Mouse (Mus musculus) limb, embryonic 13.5 days (tissue): ENCODE data around the gene Mrpl33. TPM values are rescaled to one million over a fixed set of nuclear protein-coding genes. Genes with fewer than 3 reads are reported as not detected.
A peak's percentile ranks its signal among the peaks of the same experiment; 100 is the strongest.

Source experiments
- ATAC-seq: fragments of 200-750 bp; cut with Nextera tagmentation; 2 replicates; pipeline ENCODE4 v1.8.0; 2017; ENCODE audit warnings: low read depth, moderate number of reproducible peaks, moderate TSS enrichment; ENCODE audit not compliant: low FRiP score
- H3K27ac ChIP-seq: fragments of 300-500 bp; sonication (generic); 2 replicates; pipeline ENCODE4 v1.5.1; 2015; ENCODE audit warnings: inconsistent platforms, mild to moderate bottlenecking, moderate library complexity
- H3K27me3 ChIP-seq: fragments of 300-500 bp; sonication (generic); 2 replicates; pipeline ENCODE4 v1.6.1; 2015; ENCODE audit warnings: mild to moderate bottlenecking, inconsistent platforms
- H3K36me3 ChIP-seq: fragments of 300-500 bp; sonication (generic); 2 replicates; pipeline ENCODE4 v1.6.1; 2015; ENCODE audit warnings: inconsistent platforms, mild to moderate bottlenecking, moderate library complexity
- H3K4me1 ChIP-seq: fragments of 300-500 bp; sonication (generic); 2 replicates; pipeline ENCODE4 v1.6.1; 2015; ENCODE audit warnings: inconsistent platforms
- H3K4me2 ChIP-seq: fragments of 300-500 bp; sonication (generic); replicated peaks from 2 replicates; pipeline ENCODE4 v1.6.1; 2015; ENCODE audit warnings: inconsistent platforms, mild to moderate bottlenecking, moderate library complexity
- H3K4me3 ChIP-seq: fragments of 300-500 bp; sonication (generic); 2 replicates; pipeline ENCODE4 v1.5.1; 2015; ENCODE audit warnings: moderate library complexity, mild to moderate bottlenecking, inconsistent platforms
- H3K9ac ChIP-seq: fragments of 300-500 bp; sonication (generic); 2 replicates; pipeline ENCODE4 v1.6.1; 2015; ENCODE audit warnings: mild to moderate bottlenecking, inconsistent platforms
- H3K9me3 ChIP-seq: fragments of 300-500 bp; sonication (generic); 2 replicates; pipeline ENCODE4 v1.6.1; 2016; ENCODE audit warnings: inconsistent platforms
- WGBS: fragments of 180-500 bp; shearing (Covaris S2); methylation state at CpG from one replicate; pipeline ENCODE4 v1.1.7; 2015; 5-methylcytosine and 5-hydroxymethylcytosine counted together
- polyA plus RNA-seq: library from polyadenylated mRNA; unstranded; fragments of >200 nt; fragmentation: Nextera tagmentation; extraction: Ambion mirVana; gene quantifications from 2 replicates; pipeline ENCODE4 v1.2.1, GENCODE M21; 2015

Mrpl33 gene
- polyA plus RNA-seq, 1 experiment from 2014 or later: 259 TPM

- Histone ChIP-seq H3K27me3 (no peaks in the 10 kb centered on the region), H3K4me3 (no peak overlapping the region), H3K4me2 (no peak overlapping the region), H3K36me3 (no peaks in the 10 kb centered on the region), H3K27ac (no peak overlapping the region), H3K9me3 (no peaks in the 10 kb centered on the region), H3K4me1 (no peaks in the 10 kb centered on the region), H3K9ac (no peak overlapping the region)
- 88% methylated on average over 1 of the region's 1 CpGs for WGBS
- ATAC-seq: no peak
Observed at GRCm38 (mm10) chr5:31682305-31682704, 85.6 kb downstream of the Mrpl33 start.

GRCm38 (mm10) chr5:31686040-31686439 is 89.3 kb downstream of the Mrpl33 start:
- WGBS: 70% methylated on average over 2 of the region's 2 CpGs
- no peaks in the 10 kb centered on the region for H3K36me3 ChIP-seq
- no peaks in the 10 kb centered on the region for H3K4me1 ChIP-seq
- no peak overlapping the region for H3K4me2 ChIP-seq
- no peaks in the 10 kb centered on the region for H3K9me3 ChIP-seq
- H3K27me3 ChIP-seq: no peaks in the 10 kb centered on the region
- no peak overlapping the region for H3K4me3 ChIP-seq
- no peak for ATAC-seq
- no peak overlapping the region for H3K27ac ChIP-seq
- no peak overlapping the region for H3K9ac ChIP-seq

- Histone ChIP-seq H3K9me3 (no peaks in the 10 kb centered on the region), H3K4me3 (no peak overlapping the region)
- WGBS: 89% methylated on average over 3 of the region's 3 CpGs
Observed at GRCm38 (mm10) chr5:31687972-31688371, 91.2 kb downstream of the Mrpl33 start.

GRCm38 (mm10) chr5:31693191-31693590 is 96.5 kb downstream of the Mrpl33 start:
- H3K4me2 ChIP-seq: no peak overlapping the region
- H3K27me3 ChIP-seq: no peaks in the 10 kb centered on the region
- H3K4me1 ChIP-seq: peaks cover 5% of the 10 kb centered on the region
- H3K27ac ChIP-seq: no peak overlapping the region
- no peak for ATAC-seq
- no peaks in the 10 kb centered on the region for H3K36me3 ChIP-seq
- H3K9ac ChIP-seq: no peak overlapping the region
- H3K4me3 ChIP-seq: no peak overlapping the region
- no peaks in the 10 kb centered on the region for H3K9me3 ChIP-seq

More at GRCm38 (mm10) chr5:31687972-31688371, 91.2 kb downstream of the Mrpl33 start:
- Histone ChIP-seq H3K36me3 (no peaks in the 10 kb centered on the region), H3K4me2 (no peak overlapping the region), H3K27me3 (no peaks in the 10 kb centered on the region), H3K27ac (no peak overlapping the region), H3K9ac (no peak overlapping the region), H3K4me1 (no peaks in the 10 kb centered on the region)
- ATAC-seq: no peak

GRCm38 (mm10) chr5:31696971-31697643 is 100.4 kb downstream of the Mrpl33 start, which contains the start of gene Rbks:
Gene Rbks, minus strand, starts transcription at chr5:31697627.
- H3K9me3 ChIP-seq: no peaks in the 10 kb centered on the region
- no peaks in the 10 kb centered on the region for H3K36me3 ChIP-seq
- no peaks in the 10 kb centered on the region for H3K27me3 ChIP-seq
- WGBS: 11% methylated on average over 18 of the region's 18 CpGs
- peaks cover 9% of the 10 kb centered on the region for H3K4me1 ChIP-seq
- H3K4me2 ChIP-seq: peak within 1 kb of the TSS; percentile 72
- H3K27ac ChIP-seq: peak within 1 kb of the TSS; percentile 85; the same call in 1 of the 2 replicates
- peak within 1 kb of the TSS; percentile 80 for H3K9ac ChIP-seq
- H3K4me3 ChIP-seq: peak within 1 kb of the TSS; percentile 78
- ATAC-seq: no peak

- WGBS: under 1% methylated on average over 71 of the region's 71 CpGs
- ATAC-seq: peak; percentile 94
- H3K9ac ChIP-seq: peak within 1 kb of the TSS; percentile 80
Observed at GRCm38 (mm10) chr5:31697644-31698296, 101.0 kb downstream of the Mrpl33 start, which contains the start of gene Babam2. Gene Babam2, plus strand, starts transcription at chr5:31697684.

GRCm38 (mm10) chr5:31698297-31698726 is 101.6 kb downstream of the Mrpl33 start:
- H3K4me1 ChIP-seq: peaks cover 9% of the 10 kb centered on the region
- ATAC-seq: peak; percentile 64
- no peaks in the 10 kb centered on the region for H3K9me3 ChIP-seq
- peak overlapping the region; percentile 85; the same call in 1 of the 2 replicates for H3K27ac ChIP-seq
- peaks cover 3% of the 10 kb centered on the region; the same call in 1 of the 2 replicates for H3K36me3 ChIP-seq
- 3% methylated on average over 16 of the region's 16 CpGs for WGBS
- H3K4me2 ChIP-seq: peak overlapping the region; percentile 72
- H3K9ac ChIP-seq: peak overlapping the region; percentile 80
- no peaks in the 10 kb centered on the region for H3K27me3 ChIP-seq
- H3K4me3 ChIP-seq: peak overlapping the region; percentile 78

More at GRCm38 (mm10) chr5:31697644-31698296, 101.0 kb downstream of the Mrpl33 start, which contains the start of gene Babam2:
- peak within 1 kb of the TSS; percentile 85; the same call in 1 of the 2 replicates for H3K27ac ChIP-seq
- peak within 1 kb of the TSS; percentile 78 for H3K4me3 ChIP-seq
- H3K36me3 ChIP-seq: 0 out of 2 replicates have a peak, but pooled peaks cover 2% of the 10 kb centered on the region
- no peaks in the 10 kb centered on the region for H3K27me3 ChIP-seq
- H3K4me2 ChIP-seq: peak within 1 kb of the TSS; percentile 72
- peaks cover 9% of the 10 kb centered on the region for H3K4me1 ChIP-seq
- no peaks in the 10 kb centered on the region for H3K9me3 ChIP-seq

- 50% methylated on average over 4 of the region's 4 CpGs for WGBS
- Histone ChIP-seq H3K4me1 (peaks cover 9% of the 10 kb centered on the region), H3K27ac (no peak overlapping the region), H3K4me3 (no peak overlapping the region), H3K4me2 (no peak overlapping the region), H3K27me3 (no peaks in the 10 kb centered on the region), H3K9me3 (no peaks in the 10 kb centered on the region), H3K9ac (no peak overlapping the region), H3K36me3 (peaks cover 3% of the 10 kb centered on the region; the same call in 1 of the 2 replicates)
- ATAC-seq: no peak
Observed at GRCm38 (mm10) chr5:31698931-31699330, 102.2 kb downstream of the Mrpl33 start.

GRCm38 (mm10) chr5:31699397-31699796 is 102.7 kb downstream of the Mrpl33 start:
- Histone ChIP-seq H3K4me3 (no peak overlapping the region), H3K9me3 (no peaks in the 10 kb centered on the region), H3K36me3 (peaks cover 3% of the 10 kb centered on the region; the same call in 1 of the 2 replicates), H3K4me1 (peaks cover 9% of the 10 kb centered on the region), H3K27ac (no peak overlapping the region), H3K9ac (no peak overlapping the region), H3K4me2 (no peak overlapping the region), H3K27me3 (no peaks in the 10 kb centered on the region)
- no peak for ATAC-seq

- no peak overlapping the region for H3K4me2 ChIP-seq
- H3K27ac ChIP-seq: no peak overlapping the region
- H3K4me1 ChIP-seq: no peaks in the 10 kb centered on the region
- WGBS: 77% methylated on average over 5 of the region's 5 CpGs
- no peak overlapping the region for H3K4me3 ChIP-seq
- no peaks in the 10 kb centered on the region for H3K9me3 ChIP-seq
- H3K9ac ChIP-seq: no peak overlapping the region
- no peaks in the 10 kb centered on the region for H3K27me3 ChIP-seq
- no peak for ATAC-seq
- H3K36me3 ChIP-seq: peaks cover 3% of the 10 kb centered on the region; the same call in 1 of the 2 replicates
Observed at GRCm38 (mm10) chr5:31704971-31705370, 108.2 kb downstream of the Mrpl33 start.

- Histone ChIP-seq H3K27ac (no peak overlapping the region), H3K27me3 (no peaks in the 10 kb centered on the region), H3K4me3 (no peak overlapping the region), H3K4me2 (no peak overlapping the region), H3K4me1 (no peaks in the 10 kb centered on the region), H3K36me3 (peaks cover 3% of the 10 kb centered on the region; the same call in 1 of the 2 replicates), H3K9me3 (no peaks in the 10 kb centered on the region), H3K9ac (no peak overlapping the region)
- WGBS: 82% methylated on average over 4 of the region's 4 CpGs
- no peak for ATAC-seq
Observed at GRCm38 (mm10) chr5:31706826-31707225, 110.1 kb downstream of the Mrpl33 start.

- no peaks in the 10 kb centered on the region for H3K36me3 ChIP-seq
- 88% methylated on average over 1 of the region's 1 CpGs for WGBS
- no peak for ATAC-seq
- no peaks in the 10 kb centered on the region for H3K9me3 ChIP-seq
- no peaks in the 10 kb centered on the region for H3K4me1 ChIP-seq
- no peaks in the 10 kb centered on the region for H3K27me3 ChIP-seq
- H3K4me3 ChIP-seq: no peak overlapping the region
- no peak overlapping the region for H3K27ac ChIP-seq
- no peak overlapping the region for H3K4me2 ChIP-seq
- no peak overlapping the region for H3K9ac ChIP-seq
Observed at GRCm38 (mm10) chr5:31709389-31709788, 112.7 kb downstream of the Mrpl33 start.
